Mouse (Mus musculus) hindbrain, embryonic 12.5 days (tissue): Measurements from ENCODE around the gene Ntrk2. TPM values are rescaled to one million over a fixed set of nuclear protein-coding genes. Genes with fewer than 3 reads are reported as not detected.

Source experiments
- ATAC-seq: fragments of 200-750 bp; cut with Nextera tagmentation; 2 replicates; pipeline ENCODE4 v1.8.0; 2017; ENCODE audit warnings: moderate TSS enrichment; ENCODE audit not compliant: low FRiP score
- H3K27ac ChIP-seq: fragments of 300-500 bp; sonication (generic); 2 replicates; pipeline ENCODE4 v1.5.1; 2016; ENCODE audit warnings: mild to moderate bottlenecking
- H3K27me3 ChIP-seq: fragments of 300-500 bp; sonication (generic); 2 replicates; pipeline ENCODE4 v1.6.1; 2016; ENCODE audit warnings: mild to moderate bottlenecking
- H3K36me3 ChIP-seq: fragments of 300-500 bp; sonication (generic); 2 replicates; pipeline ENCODE4 v1.6.1; 2016; ENCODE audit warnings: mild to moderate bottlenecking
- H3K4me1 ChIP-seq: fragments of 300-500 bp; sonication (generic); 2 replicates; pipeline ENCODE4 v1.6.1; 2016
- H3K4me2 ChIP-seq: fragments of 300-500 bp; sonication (generic); replicated peaks from 2 replicates; pipeline ENCODE4 v1.6.1; 2016; ENCODE audit warnings: mild to moderate bottlenecking
- H3K4me3 ChIP-seq: fragments of 300-500 bp; sonication (generic); 2 replicates; pipeline ENCODE4 v1.5.1; 2016; ENCODE audit warnings: mild to moderate bottlenecking
- H3K9ac ChIP-seq: fragments of 300-500 bp; sonication (generic); 2 replicates; pipeline ENCODE4 v1.6.1; 2016; ENCODE audit warnings: mild to moderate bottlenecking, moderate library complexity
- H3K9me3 ChIP-seq: fragments of 300-500 bp; sonication (generic); replicated peaks from 2 replicates; pipeline ENCODE4 v1.6.1; 2016; ENCODE audit warnings: mild to moderate bottlenecking
- WGBS: fragments of 180-500 bp; shearing (Covaris S2); methylation state at CpG from one replicate; pipeline ENCODE4 v1.1.7; 2016; 5-methylcytosine and 5-hydroxymethylcytosine counted together
- polyA plus RNA-seq: library from polyadenylated mRNA; unstranded; fragments of >200 nt; fragmentation: Nextera tagmentation; extraction: Ambion mirVana; gene quantifications from 2 replicates; pipeline ENCODE4 v1.2.1, GENCODE M21; 2016

Ntrk2 gene
- polyA plus RNA-seq, 1 experiment from 2014 or later: 71.2 TPM

GRCm38 (mm10) chr13:59114684-59115083 lies 308.3 kb downstream of the Ntrk2 start:
- Histone ChIP-seq H3K4me1 (peaks cover 5% of the 10 kb centered on the region; the same call in 1 of the 2 replicates), H3K27ac (no peak overlapping the region), H3K27me3 (no peaks in the 10 kb centered on the region), H3K36me3 (no peaks in the 10 kb centered on the region), H3K9ac (no peak overlapping the region), H3K4me3 (no peak overlapping the region), H3K4me2 (no peak overlapping the region), H3K9me3 (peaks cover 16% of the 10 kb centered on the region)
- WGBS: 89% methylated on average over 1 of the region's 1 CpGs
- no peak for ATAC-seq

- no peaks in the 10 kb centered on the region for H3K27me3 ChIP-seq
- H3K9me3 ChIP-seq: peaks cover 16% of the 10 kb centered on the region
- H3K4me1 ChIP-seq: peaks cover 13% of the 10 kb centered on the region
- H3K9ac ChIP-seq: no peak overlapping the region
- H3K4me3 ChIP-seq: no peak overlapping the region
- H3K27ac ChIP-seq: no peak overlapping the region
- H3K36me3 ChIP-seq: no peaks in the 10 kb centered on the region
- no peak for ATAC-seq
- no peak overlapping the region for H3K4me2 ChIP-seq
- 96% methylated on average over 14 of the region's 14 CpGs for WGBS
Observed at GRCm38 (mm10) chr13:59115551-59115950, 309.2 kb downstream of the Ntrk2 start.

- no peak overlapping the region for H3K4me3 ChIP-seq
- no peak overlapping the region for H3K27ac ChIP-seq
- H3K9me3 ChIP-seq: peaks cover 16% of the 10 kb centered on the region
- WGBS: 87% methylated on average over 5 of the region's 5 CpGs
- peaks cover 20% of the 10 kb centered on the region for H3K4me1 ChIP-seq
- no peak overlapping the region for H3K9ac ChIP-seq
- no peak overlapping the region for H3K4me2 ChIP-seq
- no peak for ATAC-seq
- no peaks in the 10 kb centered on the region for H3K27me3 ChIP-seq
- no peaks in the 10 kb centered on the region for H3K36me3 ChIP-seq
Observed at GRCm38 (mm10) chr13:59117233-59117632, 310.9 kb downstream of the Ntrk2 start.

- Histone ChIP-seq H3K9me3 (peaks cover 14% of the 10 kb centered on the region), H3K9ac (no peak overlapping the region), H3K36me3 (no peaks in the 10 kb centered on the region), H3K27me3 (no peaks in the 10 kb centered on the region), H3K27ac (no peak overlapping the region), H3K4me3 (no peak overlapping the region), H3K4me2 (no peak overlapping the region), H3K4me1 (peaks cover 20% of the 10 kb centered on the region)
- no peak for ATAC-seq
- 77% methylated on average over 10 of the region's 10 CpGs for WGBS
Observed at GRCm38 (mm10) chr13:59119596-59120394, 313.4 kb downstream of the Ntrk2 start.

- Histone ChIP-seq H3K4me3 (no peak overlapping the region), H3K9ac (no peak overlapping the region), H3K36me3 (no peaks in the 10 kb centered on the region), H3K27me3 (no peaks in the 10 kb centered on the region), H3K9me3 (no peaks in the 10 kb centered on the region), H3K27ac (peak overlapping the region; percentile 90), H3K4me2 (no peak overlapping the region), H3K4me1 (peaks cover 37% of the 10 kb centered on the region)
- 62% methylated on average over 7 of the region's 7 CpGs for WGBS
- ATAC-seq: no peak
Observed at GRCm38 (mm10) chr13:59143141-59143744, 336.9 kb downstream of the Ntrk2 start.

- no peaks in the 10 kb centered on the region for H3K36me3 ChIP-seq
- no peaks in the 10 kb centered on the region for H3K9me3 ChIP-seq
- H3K4me3 ChIP-seq: no peak overlapping the region
- no peaks in the 10 kb centered on the region for H3K27me3 ChIP-seq
- H3K4me1 ChIP-seq: peaks cover 37% of the 10 kb centered on the region
- no peak overlapping the region for H3K9ac ChIP-seq
- H3K27ac ChIP-seq: peak overlapping the region; percentile 90
- peak; percentile 92 for ATAC-seq
- WGBS: 43% methylated on average over 11 of the region's 11 CpGs
- H3K4me2 ChIP-seq: peak overlapping the region; percentile 30
Observed at GRCm38 (mm10) chr13:59144321-59144856, 338.0 kb downstream of the Ntrk2 start.

GRCm38 (mm10) chr13:59145677-59146555 lies 339.5 kb downstream of the Ntrk2 start:
- no peak overlapping the region for H3K9ac ChIP-seq
- 37% methylated on average over 21 of the region's 21 CpGs for WGBS
- H3K27me3 ChIP-seq: no peaks in the 10 kb centered on the region
- H3K4me2 ChIP-seq: peak overlapping the region; percentile 28
- H3K27ac ChIP-seq: peak overlapping the region; percentile 84
- H3K9me3 ChIP-seq: no peaks in the 10 kb centered on the region
- H3K36me3 ChIP-seq: no peaks in the 10 kb centered on the region
- ATAC-seq: peak; percentile 77
- H3K4me3 ChIP-seq: no peak overlapping the region
- peaks cover 37% of the 10 kb centered on the region for H3K4me1 ChIP-seq

- Histone ChIP-seq H3K27me3 (no peaks in the 10 kb centered on the region), H3K4me2 (no peak overlapping the region), H3K4me1 (peaks cover 37% of the 10 kb centered on the region), H3K36me3 (no peaks in the 10 kb centered on the region), H3K9ac (no peak overlapping the region), H3K27ac (peak overlapping the region; percentile 84; the same call in 1 of the 2 replicates), H3K4me3 (no peak overlapping the region), H3K9me3 (no peaks in the 10 kb centered on the region)
- ATAC-seq: no peak
- WGBS: 82% methylated on average over 7 of the region's 7 CpGs
Observed at GRCm38 (mm10) chr13:59146616-59147015, 340.2 kb downstream of the Ntrk2 start.

- H3K4me1 ChIP-seq: peaks cover 37% of the 10 kb centered on the region
- no peaks in the 10 kb centered on the region for H3K27me3 ChIP-seq
- no peaks in the 10 kb centered on the region for H3K9me3 ChIP-seq
- no peaks in the 10 kb centered on the region for H3K36me3 ChIP-seq
- H3K9ac ChIP-seq: no peak overlapping the region
- 75% methylated on average over 4 of the region's 4 CpGs for WGBS
- H3K4me2 ChIP-seq: no peak overlapping the region
- H3K4me3 ChIP-seq: no peak overlapping the region
- ATAC-seq: no peak
- H3K27ac ChIP-seq: no peak overlapping the region
Observed at GRCm38 (mm10) chr13:59147976-59148375, 341.6 kb downstream of the Ntrk2 start.

GRCm38 (mm10) chr13:59148793-59149192 lies 342.4 kb downstream of the Ntrk2 start:
- H3K36me3 ChIP-seq: no peaks in the 10 kb centered on the region
- H3K4me1 ChIP-seq: peaks cover 29% of the 10 kb centered on the region
- H3K27ac ChIP-seq: no peak overlapping the region
- H3K4me3 ChIP-seq: no peak overlapping the region
- no peak overlapping the region for H3K4me2 ChIP-seq
- H3K27me3 ChIP-seq: no peaks in the 10 kb centered on the region
- H3K9ac ChIP-seq: no peak overlapping the region
- ATAC-seq: no peak
- no peaks in the 10 kb centered on the region for H3K9me3 ChIP-seq
- 92% methylated on average over 10 of the region's 10 CpGs for WGBS

- H3K9me3 ChIP-seq: no peaks in the 10 kb centered on the region
- no peak overlapping the region for H3K4me2 ChIP-seq
- ATAC-seq: no peak
- no peak overlapping the region for H3K4me3 ChIP-seq
- no peaks in the 10 kb centered on the region for H3K36me3 ChIP-seq
- H3K27ac ChIP-seq: no peak overlapping the region
- no peaks in the 10 kb centered on the region for H3K27me3 ChIP-seq
- 88% methylated on average over 8 of the region's 8 CpGs for WGBS
- H3K9ac ChIP-seq: no peak overlapping the region
- H3K4me1 ChIP-seq: no peaks in the 10 kb centered on the region
Observed at GRCm38 (mm10) chr13:59164015-59164414, 357.6 kb downstream of the Ntrk2 start.

GRCm38 (mm10) chr13:59173840-59174239 lies 367.5 kb downstream of the Ntrk2 start:
- no peaks in the 10 kb centered on the region for H3K4me1 ChIP-seq
- no peak for ATAC-seq
- no peaks in the 10 kb centered on the region for H3K9me3 ChIP-seq
- H3K4me2 ChIP-seq: no peak overlapping the region
- no peaks in the 10 kb centered on the region for H3K27me3 ChIP-seq
- no peak overlapping the region for H3K4me3 ChIP-seq
- 82% methylated on average over 8 of the region's 8 CpGs for WGBS
- no peaks in the 10 kb centered on the region for H3K36me3 ChIP-seq
- no peak overlapping the region for H3K27ac ChIP-seq
- H3K9ac ChIP-seq: no peak overlapping the region
